Mouse (Mus musculus) lung, postnatal 0 days (tissue): ENCODE measurements around the gene Slc39a10.

Source experiments
- CTCF ChIP-seq: IDR thresholded peaks from 2 replicates; pipeline ENCODE4 v1.5.1; 2016; ENCODE audit warnings: antibody characterized with exemption, mild to moderate bottlenecking
- EP300 ChIP-seq: IDR thresholded peaks from 2 replicates; pipeline ENCODE4 v1.6.1; 2016; ENCODE audit warnings: antibody characterized with exemption, mild to moderate bottlenecking, control low read depth

DNA sequence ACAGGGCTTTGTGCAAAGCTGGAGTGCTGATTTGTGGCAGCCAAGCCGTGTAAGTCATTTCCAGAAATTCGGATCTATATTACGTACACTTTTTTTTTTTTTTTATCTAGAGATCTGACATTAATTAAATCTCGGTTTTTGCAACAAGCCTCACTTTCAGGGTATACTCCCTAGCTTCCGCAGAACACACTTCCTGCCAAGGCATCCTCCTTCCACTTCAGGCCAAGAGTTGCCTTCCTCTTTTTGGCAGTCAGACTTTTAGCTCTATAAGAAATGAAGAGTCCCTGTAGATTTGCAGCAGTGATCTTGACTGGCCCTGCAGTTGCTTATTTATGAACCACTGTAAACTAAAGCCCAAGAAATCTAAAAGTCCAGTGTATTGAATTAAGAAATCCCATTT lies 13.1 kb upstream of the Slc39a10 start:
- TF ChIP-seq CTCF, result no peak
- TF ChIP-seq EP300, result no peak
